Mouse (Mus musculus): ENCODE measurements around the gene Chga.

GRCm38 (mm10) chr12:102555850-102556249, 1.1 kb downstream of the Chga start:
- no peak for TF ChIP-seq CTCF (IDR thresholded peaks at IDR 0.05; ENCODE audit: borderline replicate concordance, insufficient read depth, low read depth, low read length)
- no peak for TF ChIP-seq POLR2A (IDR thresholded peaks at IDR 0.05; ENCODE audit: borderline replicate concordance, insufficient read depth, low read length)

Data from cerebellum, adult 2 months (tissue).